Mouse (Mus musculus) Patski (cell line): ENCODE measurements at regions not wholly inside any gene's neighbourhood (a gene's known extent, or its start where the extent isn't known, plus 50 kb on each side); places are given as distances from the start of the nearest gene placed in this dataset.
A peak's percentile ranks its signal among the peaks of the same experiment; 100 is the strongest.

Source experiments
- ATAC-seq: fragments of 100-300 bp; one replicate; pipeline ENCODE4 v1.8.0; 2021
- CTCF ChIA-PET: fragments of 350-600 bp; sonication (Branson Sonifier 250); formaldehyde crosslinking; loops from one replicate; lab custom pipeline; 2022; ENCODE audit warnings: inconsistent platforms; lab: Charles Lee
- POLR2A ChIA-PET: fragments of 350-600 bp; sonication (Branson Sonifier 250); formaldehyde crosslinking; loops from one replicate; lab custom pipeline; 2022; ENCODE audit warnings: antibody characterized with exemption, inconsistent platforms; lab: Charles Lee
- DNase-seq: peaks from one replicate; pipeline ENCODE4 v3.0.0-alpha.2; 2011; ENCODE audit warnings: low read depth, low spot score
- H3K27me3 ChIP-seq: fragments of 371-371 bp; one replicate; pipeline ENCODE4 v1.5.1; 2021
- CTCF ChIP-seq: fragments of 100-300 bp; IDR thresholded peaks from one replicate; pipeline ENCODE4 v1.5.1; 2021
- in situ Hi-C: fragments of 300-500 bp; cut with MboI; formaldehyde crosslinking; loops from 3 replicates; pipeline ENCODE4 v1.11.1; 2018; ENCODE audit warnings: low pct_unique_long_range_greater_than_20kb, mixed read lengths

DNA sequence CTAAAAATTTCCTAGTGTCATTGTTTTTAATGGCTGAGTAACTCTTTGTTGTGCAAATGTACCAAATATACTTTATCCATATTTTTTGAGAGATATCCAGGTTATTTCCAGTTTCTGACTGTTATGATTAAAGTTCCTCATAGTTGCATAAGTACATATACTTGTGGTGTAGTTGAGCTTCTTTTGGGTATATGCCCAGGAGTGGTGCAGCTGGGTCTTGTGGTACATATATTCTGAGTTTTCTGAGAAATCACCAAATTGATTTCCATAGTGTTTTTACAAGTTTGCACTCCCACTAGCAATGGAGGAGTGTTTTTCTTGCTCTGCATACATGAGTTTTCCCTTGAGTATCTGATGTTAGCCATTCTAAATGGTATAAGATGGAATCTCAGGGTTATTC is 1006.2 kb downstream of the Brinp1 start:
- no peaks in the 10 kb centered on the region for H3K27me3 ChIP-seq
- no peak for TF ChIP-seq CTCF
- in situ Hi-C loops = no loop called here
- ATAC-seq = no peak
- DNase-seq = no peak
- ChIA-PET POLR2A (no interaction called here), CTCF (no interaction called here)

DNA sequence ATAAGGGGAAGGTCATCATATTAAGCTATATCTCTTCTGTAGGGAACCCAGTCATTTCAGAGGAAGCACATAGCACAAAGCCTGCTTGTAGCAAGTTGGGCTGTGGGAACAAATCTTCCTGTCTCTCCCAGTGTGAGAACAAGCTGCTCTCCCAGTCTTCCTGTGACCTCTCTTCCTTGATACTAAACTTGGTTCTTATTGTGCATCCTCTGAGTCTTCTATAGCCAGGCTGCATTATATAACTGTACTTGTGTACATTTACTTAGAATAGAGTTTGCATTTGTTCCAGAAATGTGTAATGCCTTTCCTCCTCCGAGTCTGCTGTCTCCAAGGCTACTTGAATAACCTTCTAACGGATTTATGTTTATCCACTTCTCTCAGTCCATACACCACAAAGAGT is 1021.7 kb downstream of the Brinp1 start:
- TF ChIP-seq CTCF = no peak
- POLR2A ChIA-PET = no interaction called here
- CTCF ChIA-PET = no interaction called here
- no peak for ATAC-seq
- H3K27me3 ChIP-seq = no peaks in the 10 kb centered on the region
- no peak for DNase-seq
- in situ Hi-C loops = no loop called here

DNA sequence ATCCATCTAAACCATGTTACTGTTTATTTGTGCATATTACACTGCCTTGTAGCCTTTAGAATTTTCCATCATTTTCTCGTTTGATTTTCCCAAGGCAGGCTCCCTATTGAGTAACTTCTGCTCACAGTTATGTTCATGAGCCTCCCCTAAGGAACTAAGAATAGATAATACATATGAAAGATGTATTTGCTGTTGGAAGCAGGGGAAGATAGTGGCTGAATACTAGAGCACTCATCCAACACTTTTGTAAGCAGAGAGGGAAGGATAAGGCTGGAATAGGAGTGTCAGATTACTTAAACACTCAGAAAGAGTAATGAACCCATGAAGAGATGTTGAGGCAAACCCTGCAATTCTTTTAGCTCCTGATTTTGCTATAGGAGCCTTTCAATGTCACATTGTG is 1055.1 kb downstream of the Brinp1 start:
- POLR2A ChIA-PET = no interaction called here
- CTCF ChIA-PET = no interaction called here
- DNase-seq (no peak), ATAC-seq (no peak)
- no peak for TF ChIP-seq CTCF
- in situ Hi-C loops = no loop called here
- H3K27me3 ChIP-seq = no peaks in the 10 kb centered on the region

DNA sequence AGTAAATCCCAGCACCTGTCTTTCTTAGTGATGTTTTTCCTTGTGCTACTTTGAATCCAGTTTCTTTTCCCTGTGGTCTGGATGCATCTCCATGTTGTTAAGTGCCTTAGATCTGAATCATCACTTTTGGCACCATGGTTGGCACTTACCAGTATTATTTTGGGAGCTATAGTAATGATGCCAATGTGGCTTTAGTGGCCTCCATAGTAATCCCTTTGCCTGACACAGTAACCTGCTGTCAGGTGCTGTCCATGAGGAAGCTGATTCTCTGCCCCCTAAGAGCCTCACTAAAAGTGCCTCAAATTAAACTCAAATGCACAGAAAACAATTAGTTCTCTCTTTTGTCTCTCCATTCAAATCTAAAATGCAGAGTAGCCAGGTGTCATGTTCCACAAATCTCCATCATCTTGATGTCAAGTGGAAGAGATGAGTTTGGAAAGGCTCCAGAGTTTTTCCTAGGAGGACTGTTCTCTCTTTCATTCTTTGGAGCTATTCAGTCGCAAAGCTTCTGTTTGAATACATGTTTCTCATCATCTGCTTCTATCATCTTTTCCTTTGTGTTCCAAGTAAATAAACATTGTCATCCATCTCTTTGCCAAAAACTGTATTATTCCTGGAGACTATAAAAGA is 1062.1 kb downstream of the Brinp1 start:
- ChIA-PET POLR2A (interaction anchor here (0.6 kb wide), 1 partner anchor 12 kb away, joined by 3 read pairs; no protein-coding TSS in a partner anchor), CTCF (interaction anchor here (1.1 kb wide), 1 partner anchor 11 kb away, joined by 3 read pairs; no protein-coding TSS in a partner anchor)
- TF ChIP-seq CTCF = no peak
- H3K27me3 ChIP-seq = no peaks in the 10 kb centered on the region
- no peak for ATAC-seq
- DNase-seq = no peak
- in situ Hi-C loops = no loop called here

DNA sequence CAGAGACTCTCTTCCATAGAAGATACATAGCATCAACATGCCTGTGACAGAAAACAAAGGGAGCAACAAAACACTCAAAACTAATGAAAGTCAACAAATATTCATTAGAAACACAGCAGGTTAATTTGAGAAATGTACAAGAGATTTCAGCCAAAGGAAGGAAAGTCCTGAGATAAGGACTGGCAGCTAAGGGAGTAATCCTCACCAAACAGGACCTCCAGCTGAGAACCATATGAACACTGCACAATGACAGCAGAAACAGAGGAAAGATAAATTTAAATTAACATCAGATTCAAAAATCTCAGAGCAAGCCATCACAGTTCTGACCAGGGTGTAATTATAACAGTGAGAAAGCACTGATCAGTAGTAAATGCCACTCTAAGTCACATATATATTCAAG is 1060.6 kb downstream of the Tlr4 start:
- no peak for DNase-seq
- CTCF ChIA-PET = no interaction called here
- no peaks in the 10 kb centered on the region for H3K27me3 ChIP-seq
- POLR2A ChIA-PET = no interaction called here
- no peak for ATAC-seq
- in situ Hi-C loops = no loop called here
- no peak for TF ChIP-seq CTCF

DNA sequence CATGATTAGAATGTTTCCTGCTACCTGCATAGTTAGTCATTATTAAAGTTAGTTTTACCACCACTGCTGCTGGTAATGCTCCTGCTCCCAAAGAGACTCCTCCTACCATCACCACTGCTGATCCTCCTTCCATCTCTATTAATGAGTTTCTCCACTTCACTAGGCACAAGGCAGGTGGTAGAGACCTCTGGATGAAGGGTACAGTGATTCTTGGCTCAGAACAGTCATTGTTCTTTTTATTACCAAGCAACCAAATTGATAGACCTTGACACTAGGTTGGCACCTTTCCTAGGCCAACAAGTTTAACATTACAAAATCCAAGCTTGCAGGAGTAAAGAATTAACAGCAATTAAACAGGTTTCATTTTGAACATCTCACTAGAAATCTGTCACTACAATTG is 1057.8 kb downstream of the Tlr4 start:
- peak; percentile 19 for DNase-seq
- POLR2A ChIA-PET = no interaction called here
- TF ChIP-seq CTCF = no peak
- in situ Hi-C loops = no loop called here
- ATAC-seq = no peak
- no peaks in the 10 kb centered on the region for H3K27me3 ChIP-seq
- CTCF ChIA-PET = no interaction called here

DNA sequence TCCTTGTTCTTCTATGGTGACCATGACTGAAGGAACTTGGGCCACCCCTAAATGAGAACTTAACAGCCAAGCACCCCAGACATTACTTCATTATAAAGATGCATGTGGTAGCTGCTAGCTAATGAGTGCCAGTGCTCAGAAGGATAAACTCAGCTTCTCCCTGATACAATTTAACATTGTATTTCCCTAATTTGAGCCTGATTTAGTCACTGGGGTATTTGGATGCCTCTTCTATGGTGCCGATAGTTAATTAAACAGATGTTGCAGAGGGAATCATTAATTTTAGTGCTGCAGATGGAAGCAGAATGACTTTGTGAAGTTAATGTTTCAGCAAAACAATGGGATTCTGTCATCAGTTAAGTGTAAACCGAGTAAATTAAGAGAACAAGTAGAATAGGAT is 1034.8 kb downstream of the Tlr4 start:
- no peak for ATAC-seq
- no peaks in the 10 kb centered on the region for H3K27me3 ChIP-seq
- CTCF ChIA-PET = no interaction called here
- TF ChIP-seq CTCF = no peak
- POLR2A ChIA-PET = no interaction called here
- no peak for DNase-seq
- in situ Hi-C loops = no loop called here

DNA sequence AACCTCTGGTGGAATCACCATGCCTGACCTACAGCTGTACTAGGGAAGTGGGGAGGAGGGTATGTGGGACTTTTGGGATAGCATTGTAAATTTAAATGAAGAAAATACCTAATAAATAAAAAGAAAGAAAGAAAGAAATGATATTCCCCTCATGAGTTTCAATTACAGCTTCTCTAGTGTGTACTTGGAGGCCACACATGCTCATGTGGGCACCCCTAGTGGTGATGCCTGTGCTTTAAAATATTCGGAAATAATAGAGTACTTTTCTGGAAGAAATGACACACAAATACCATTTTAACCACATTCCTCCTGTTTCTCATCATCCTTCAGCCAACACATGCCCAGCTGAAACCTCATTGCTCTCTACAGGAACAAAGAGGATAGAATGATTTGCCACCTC is 1034.4 kb downstream of the Tlr4 start:
- no peak for TF ChIP-seq CTCF
- H3K27me3 ChIP-seq = no peaks in the 10 kb centered on the region

DNA sequence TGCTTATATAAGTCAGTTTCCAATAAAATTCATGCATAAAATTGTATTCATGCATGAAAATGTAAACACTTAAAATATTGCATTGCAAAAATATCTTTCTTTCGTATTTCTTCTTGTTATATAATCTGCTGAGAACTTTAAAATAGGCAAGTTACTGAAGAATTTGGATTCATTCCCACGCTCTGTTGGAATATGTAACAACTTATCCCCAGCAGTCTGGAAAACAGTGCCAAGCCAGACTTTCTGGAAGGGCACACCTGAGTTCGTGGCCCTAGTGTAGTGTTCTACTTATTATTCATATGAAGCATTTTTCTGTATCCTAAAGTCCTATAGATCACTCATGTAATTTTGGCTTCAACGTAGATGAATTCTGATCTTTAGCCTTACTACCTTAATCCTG is 1025.6 kb downstream of the Tlr4 start:
- ATAC-seq (no peak), DNase-seq (no peak)
- in situ Hi-C loops = no loop called here
- H3K27me3 ChIP-seq = no peaks in the 10 kb centered on the region
- TF ChIP-seq CTCF = no peak
- ChIA-PET POLR2A (no interaction called here), CTCF (no interaction called here)

More for the DNA sequence above, 1034.4 kb downstream of the Tlr4 start:
- in situ Hi-C loops = no loop called here
- DNase-seq = no peak
- ChIA-PET POLR2A (no interaction called here), CTCF (no interaction called here)
- no peak for ATAC-seq

DNA sequence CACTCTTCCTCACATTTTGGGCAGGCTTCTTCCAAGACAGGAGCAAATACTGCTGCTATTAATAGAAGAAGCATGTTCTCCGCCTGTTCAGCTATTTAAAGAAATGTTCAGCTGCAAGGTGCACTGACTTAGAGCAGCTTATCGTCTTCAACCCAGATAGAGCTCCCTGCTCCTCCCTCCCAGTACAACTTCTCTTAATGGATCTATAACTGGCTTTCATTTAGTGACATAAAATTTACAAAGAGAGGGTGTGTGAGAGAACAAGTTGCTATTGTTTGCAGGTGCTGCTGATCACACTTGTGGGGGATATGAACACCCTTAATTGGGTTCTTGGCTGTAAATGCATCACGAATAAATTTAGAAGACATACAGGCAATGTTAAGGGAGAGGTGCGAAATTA is 1006.0 kb downstream of the Tlr4 start:
- POLR2A ChIA-PET = no interaction called here
- in situ Hi-C loops = no loop called here
- no peak for ATAC-seq
- no peaks in the 10 kb centered on the region for H3K27me3 ChIP-seq
- CTCF ChIA-PET = no interaction called here
- DNase-seq = no peak
- no peak for TF ChIP-seq CTCF

DNA sequence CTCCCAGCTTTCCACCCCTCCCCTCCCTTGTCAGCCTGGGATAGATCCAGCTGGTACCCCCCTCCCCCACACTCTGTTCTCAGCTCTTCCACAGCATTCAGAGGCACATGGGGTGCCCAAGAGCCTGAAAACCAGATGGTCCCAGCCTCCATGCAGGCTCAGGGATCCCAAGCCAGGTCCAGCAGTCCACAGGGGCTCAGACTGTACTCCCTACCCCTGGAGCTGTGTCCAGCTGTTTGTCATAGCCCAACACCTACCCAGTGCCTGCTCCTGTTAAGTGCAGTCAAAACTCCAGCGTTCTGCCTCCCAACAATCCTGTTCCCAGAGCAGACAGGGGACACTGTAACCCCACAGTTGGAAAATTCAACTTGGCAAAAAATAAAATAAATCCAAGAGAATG is 998.1 kb downstream of the Tlr4 start:
- no peak for TF ChIP-seq CTCF

DNA sequence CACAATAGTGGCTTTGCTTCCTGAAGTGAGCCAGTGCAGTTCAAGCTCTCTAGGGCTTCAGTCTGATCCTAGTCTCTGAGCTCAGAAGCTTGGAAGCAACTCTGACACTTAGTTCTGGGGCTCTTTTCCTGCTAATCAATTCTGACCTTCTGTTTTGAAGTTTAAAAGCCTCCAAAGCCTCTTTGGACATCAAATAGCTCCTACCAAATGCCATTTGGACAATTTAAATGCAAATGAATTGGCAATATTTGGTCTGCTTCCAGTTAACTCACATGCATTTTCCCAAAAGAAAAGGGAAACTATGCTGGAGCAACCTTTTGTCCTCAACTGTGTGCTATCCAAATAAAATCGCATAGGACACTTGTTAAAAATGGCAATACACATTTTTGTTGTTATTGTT is 968.7 kb downstream of the Tlr4 start:
- POLR2A ChIA-PET = interaction anchor here (0.6 kb wide), 1 partner anchor 1498 kb away, joined by 3 read pairs; no protein-coding TSS in a partner anchor

More for the DNA sequence above, 998.1 kb downstream of the Tlr4 start:
- ATAC-seq (no peak), DNase-seq (no peak)
- H3K27me3 ChIP-seq = no peaks in the 10 kb centered on the region
- in situ Hi-C loops = no loop called here
- CTCF ChIA-PET = no interaction called here
- POLR2A ChIA-PET = no interaction called here

More for the DNA sequence above, 968.7 kb downstream of the Tlr4 start:
- CTCF ChIA-PET = no interaction called here
- in situ Hi-C loops = no loop called here
- TF ChIP-seq CTCF = no peak
- DNase-seq (no peak), ATAC-seq (no peak)
- H3K27me3 ChIP-seq = no peaks in the 10 kb centered on the region
